Comparison of ENCODE assay signal across 18 mouse cellular contexts in genomic region chr1:127250313-127250712, GRCm38 (mm10).
"Had no signal": no experiment of that assay in that cellular context is flagged by ENCODE, and none has a peak within 500 bp of the region (broad histone marks: within the 10 kb centered on the region; RNA-seq: fewer than 3 reads in every experiment).

No protein-coding gene starts in this region.

- H3K9ac ChIP-seq: liver, embryonic 15.5 days; liver, postnatal 0 days; lung, embryonic 15.5 days; midbrain, embryonic 13.5 days; midbrain, embryonic 15.5 days; neural tube, embryonic 12.5 days; stomach, embryonic 15.5 days had no signal

- H3K4me1 ChIP-seq: midbrain, embryonic 13.5 days; midbrain, embryonic 15.5 days; neural tube, embryonic 12.5 days; stomach, embryonic 15.5 days had no signal

- H3K4me2 ChIP-seq: liver, embryonic 15.5 days; lung, embryonic 15.5 days; midbrain, embryonic 11.5 days; midbrain, embryonic 13.5 days; midbrain, embryonic 15.5 days; neural tube, embryonic 12.5 days; stomach, embryonic 15.5 days had no signal

- H3K4me3 ChIP-seq: liver, embryonic 15.5 days; lung, embryonic 15.5 days; megakaryocyte, embryonic 14.5 days; midbrain, embryonic 13.5 days; midbrain, embryonic 15.5 days; neural tube, embryonic 12.5 days; stomach, embryonic 15.5 days had no signal

- ATAC-seq: liver, postnatal 0 days; lung, postnatal 0 days; midbrain, embryonic 13.5 days; midbrain, embryonic 15.5 days had no signal

- H3K27me3 ChIP-seq: liver, embryonic 15.5 days; lung, embryonic 15.5 days; megakaryocyte, embryonic 14.5 days; midbrain, embryonic 13.5 days; midbrain, embryonic 15.5 days; neural tube, embryonic 12.5 days; stomach, embryonic 15.5 days had no signal

- H3K27ac ChIP-seq: liver, embryonic 15.5 days; lung, embryonic 15.5 days; midbrain, embryonic 13.5 days; midbrain, embryonic 15.5 days; neural tube, embryonic 12.5 days; stomach, embryonic 15.5 days had no signal

- H3K36me3 ChIP-seq: liver, embryonic 15.5 days; lung, embryonic 15.5 days; midbrain, embryonic 15.5 days; neural tube, embryonic 12.5 days; stomach, embryonic 15.5 days had no signal

- H3K9me3 ChIP-seq: liver, embryonic 15.5 days; lung, embryonic 15.5 days; megakaryocyte, embryonic 14.5 days; midbrain, embryonic 13.5 days; midbrain, embryonic 15.5 days; neural tube, embryonic 12.5 days; stomach, embryonic 15.5 days had no signal

- DNase-seq: liver, postnatal 0 days; lung, adult 2 months; lung, postnatal 14 days; lung, postnatal 36 days; right cerebral cortex, postnatal 14 days; spleen, adult 18-20 months; thymus, adult 18-20 months; thymus, postnatal 14 days; thymus, postnatal 4 days had no signal
